Mouse (Mus musculus) cortical plate, adult 2 months (tissue): ENCODE results near the gene Klrb1b.

Experiments
- CTCF ChIP-seq: fragments of 200-500 bp; IDR thresholded peaks from 2 replicates; pipeline ENCODE4 v1.5.1; 2011; ENCODE audit warnings: mild to moderate bottlenecking, control low read depth, low read length; ENCODE audit not compliant: insufficient read depth; ENCODE audit errors: extremely low read depth
- POLR2A ChIP-seq: fragments of 200-500 bp; IDR thresholded peaks from 2 replicates; pipeline ENCODE4 v1.6.1; 2011; ENCODE audit warnings: mild to moderate bottlenecking, low read length, control low read depth; ENCODE audit not compliant: insufficient read depth; ENCODE audit errors: extremely low read depth

GRCm38 (mm10) chr6:128833046-128833445, 6.9 kb upstream of the Klrb1b start:
- TF ChIP-seq CTCF (no peak), POLR2A (no peak)
